ENCODE assay signal across 11 mouse cellular contexts in genomic region chr11:98349308-98349707, GRCm38 (mm10). TPM values are rescaled to one million over a fixed set of nuclear protein-coding genes. Genes with fewer than 3 reads are reported as not detected.
DNase-seq lines count a peak whose midpoint lies in the region; ATAC-seq and TF ChIP-seq lines count a peak whose summit lies in the region.
"Had no signal": no experiment of that assay in that cellular context is flagged by ENCODE, and none has a peak within 500 bp of the region (broad histone marks: within the 10 kb centered on the region; RNA-seq: fewer than 3 reads in every experiment).

No protein-coding gene starts in this region.

- peak overlapping the region; percentile 9; the same call in 1 of the 2 replicates for H3K27ac ChIP-seq in left cerebral cortex, adult 2 months
- no peak overlapping the region for H3K27ac ChIP-seq in forebrain, embryonic 12.5 days
- H3K27ac ChIP-seq in intestine, postnatal 0 days (ENCODE audit: low read depth, low read length): peak overlapping the region; percentile 60; the same call in 1 of the 2 replicates
- no peak overlapping the region for H3K27ac ChIP-seq in neural tube, embryonic 15.5 days (replicated peaks)

- no peaks in the 10 kb centered on the region for H3K9me3 ChIP-seq in forebrain, embryonic 12.5 days
- H3K9me3 ChIP-seq in intestine, postnatal 0 days (ENCODE audit: control insufficient read depth): no peaks in the 10 kb centered on the region
- no peaks in the 10 kb centered on the region for H3K9me3 ChIP-seq in neural tube, embryonic 15.5 days (replicated peaks)

- no peak for TF ChIP-seq CTCF in left cerebral cortex, adult 2 months (IDR thresholded peaks at IDR 0.05)
- TF ChIP-seq CTCF in intestine, postnatal 0 days (IDR thresholded peaks at IDR 0.05; ENCODE audit: low read depth): no peak

- H3K4me2 ChIP-seq in forebrain, embryonic 12.5 days: peak overlapping the region; percentile 93
- peak overlapping the region; percentile 87 for H3K4me2 ChIP-seq in intestine, postnatal 0 days (replicated peaks; ENCODE audit: low read depth)
- H3K4me2 ChIP-seq in neural tube, embryonic 15.5 days: peak overlapping the region; percentile 80

- H3K27me3 ChIP-seq in forebrain, embryonic 12.5 days: peaks cover 94% of the 10 kb centered on the region
- peaks cover 18% of the 10 kb centered on the region for H3K27me3 ChIP-seq in intestine, postnatal 0 days (replicated peaks; ENCODE audit: control insufficient read depth, insufficient read depth, low read length)
- H3K27me3 ChIP-seq in neural tube, embryonic 15.5 days (replicated peaks): peaks cover 92% of the 10 kb centered on the region

- DNase-seq in left cerebral cortex, adult 2 months (ENCODE audit: extremely low spot score in 1 of 2, low spot score in 2 of 2): no peak
- no peak for DNase-seq in left cerebral cortex, postnatal 25 days (ENCODE audit: low spot score in 2 of 2)
- DNase-seq in layer of hippocampus, adult 9-11 months: no peak
- DNase-seq in frontal cortex, postnatal 36 days (ENCODE audit: low spot score in 2 of 2): no peak
- no peak for DNase-seq in spleen, postnatal 36 days (ENCODE audit: low spot score in 2 of 2)
- DNase-seq: lung, postnatal 10 days had no signal

- H3K4me1 ChIP-seq in forebrain, embryonic 12.5 days: peaks cover 24% of the 10 kb centered on the region
- 0 out of 2 replicates have a peak, but pooled peaks cover 4% of the 10 kb centered on the region for H3K4me1 ChIP-seq in intestine, postnatal 0 days (replicated peaks; ENCODE audit: control insufficient read depth, insufficient read depth, low read length)
- peaks cover 24% of the 10 kb centered on the region for H3K4me1 ChIP-seq in neural tube, embryonic 15.5 days

- no peaks in the 10 kb centered on the region for H3K36me3 ChIP-seq in forebrain, embryonic 12.5 days (replicated peaks)
- H3K36me3 ChIP-seq in intestine, postnatal 0 days (ENCODE audit: control insufficient read depth, insufficient read depth): no peaks in the 10 kb centered on the region
- no peaks in the 10 kb centered on the region for H3K36me3 ChIP-seq in neural tube, embryonic 15.5 days

- WGBS in forebrain, embryonic 12.5 days: 1% methylated on average over 9 of the region's 9 CpGs
- 14% methylated on average over 9 of the region's 9 CpGs for WGBS in intestine, postnatal 0 days
- WGBS in neural tube, embryonic 15.5 days: 2% methylated on average over 9 of the region's 9 CpGs

- peak overlapping the region; percentile 83 for H3K4me3 ChIP-seq in left cerebral cortex, adult 2 months
- peak overlapping the region; percentile 49 for H3K4me3 ChIP-seq in forebrain, embryonic 12.5 days (replicated peaks)
- H3K4me3 ChIP-seq in intestine, postnatal 0 days (ENCODE audit: low read depth, low read length): peak overlapping the region; percentile 54
- peak overlapping the region; percentile 48 for H3K4me3 ChIP-seq in neural tube, embryonic 15.5 days (replicated peaks)

- 0 out of 2 replicates have a peak overlapping the region, but pooled peaks have one; percentile 55 for H3K9ac ChIP-seq in forebrain, embryonic 12.5 days
- peak overlapping the region; percentile 48 for H3K9ac ChIP-seq in intestine, postnatal 0 days (ENCODE audit: low read depth, low read length)
- H3K9ac ChIP-seq in neural tube, embryonic 15.5 days (replicated peaks): no peak overlapping the region

- intact Hi-C loops in left cerebral cortex, adult 2 months (cut with DNase I): no loop called here
- intact Hi-C loops in left cerebral cortex, postnatal 25 days (cut with DNase I): no loop called here

- ATAC-seq in forebrain, embryonic 12.5 days (ENCODE audit: low FRiP score): no peak
- no peak for ATAC-seq in intestine, postnatal 0 days
- ATAC-seq in neural tube, embryonic 15.5 days (ENCODE audit: low FRiP score): no peak

RNA-seq across cellular contexts. Expression of gene Ppp1r1b, which starts 1.1 kb away (rescaled TPM):
- total RNA-seq in left cerebral cortex, adult 2 months (2021): 100 to 1,000 TPM; 146 to 208 TPM
- 100 to 1,000 TPM; 141 to 380 TPM for total RNA-seq in left cerebral cortex, postnatal 25 days (2021)
- polyA plus RNA-seq in forebrain, embryonic 12.5 days (2016; fragmentation: Nextera tagmentation; extraction: Ambion mirVana): 3.0 and 3.1 TPM in 2 replicates
- polyA plus RNA-seq in intestine, postnatal 0 days (2015; fragmentation: Nextera tagmentation; extraction: Ambion mirVana): 99.5 and 102 TPM in 2 replicates
- 2.5 and 3.7 TPM in 2 replicates for polyA plus RNA-seq in neural tube, embryonic 15.5 days (2015; fragmentation: Nextera tagmentation; extraction: Ambion mirVana)
- total RNA-seq: common myeloid progenitor, adult 5-6 weeks had no signal

RNA-seq across cellular contexts. Expression of gene Stard3, which starts 8.9 kb away (rescaled TPM):
- 10 to 100 TPM; 35.7 to 42.4 TPM for total RNA-seq in left cerebral cortex, adult 2 months (2021)
- 10 to 100 TPM; 34.1 to 36.8 TPM for total RNA-seq in left cerebral cortex, postnatal 25 days (2021)
- 42.0 and 42.5 TPM in 2 replicates for polyA plus RNA-seq in forebrain, embryonic 12.5 days (2016; fragmentation: Nextera tagmentation; extraction: Ambion mirVana)
- polyA plus RNA-seq in intestine, postnatal 0 days (2015; fragmentation: Nextera tagmentation; extraction: Ambion mirVana): 29.0 and 30.1 TPM in 2 replicates
- 31.6 and 37.6 TPM in 2 replicates for polyA plus RNA-seq in neural tube, embryonic 15.5 days (2015; fragmentation: Nextera tagmentation; extraction: Ambion mirVana)

RNA-seq across cellular contexts. Expression of gene Neurod2, which starts 19.9 kb away (rescaled TPM):
- 10 to 100 TPM; 70.2 to 76.3 TPM for total RNA-seq in left cerebral cortex, adult 2 months (2021)
- 10 to 100 TPM; 57.3 to 64.3 TPM for total RNA-seq in left cerebral cortex, postnatal 25 days (2021)
- polyA plus RNA-seq in forebrain, embryonic 12.5 days (2016; fragmentation: Nextera tagmentation; extraction: Ambion mirVana): 19.9 and 20.5 TPM in 2 replicates
- polyA plus RNA-seq in intestine, postnatal 0 days (2015; fragmentation: Nextera tagmentation; extraction: Ambion mirVana): 0.07 TPM in 1 of 2 replicates, not detected in the other
- polyA plus RNA-seq in neural tube, embryonic 15.5 days (2015; fragmentation: Nextera tagmentation; extraction: Ambion mirVana): 13.7 and 16.3 TPM in 2 replicates
- total RNA-seq: common myeloid progenitor, adult 5-6 weeks; hematopoietic stem cell, adult 5-6 weeks had no signal

RNA-seq across cellular contexts. Expression of gene Tcap, which starts 34.3 kb away (rescaled TPM):
- 1 to 10 TPM; 8.7 to 10.0 TPM for total RNA-seq in left cerebral cortex, adult 2 months (2021)
- total RNA-seq in left cerebral cortex, postnatal 25 days (2021): 10 to 100 TPM in 1 of 2 experiments, 1 to 10 TPM in 1; 9.3 to 11.6 TPM
- 0.20 and 0.36 TPM in 2 replicates for polyA plus RNA-seq in forebrain, embryonic 12.5 days (2016; fragmentation: Nextera tagmentation; extraction: Ambion mirVana)
- 0.44 and 0.69 TPM in 2 replicates for polyA plus RNA-seq in intestine, postnatal 0 days (2015; fragmentation: Nextera tagmentation; extraction: Ambion mirVana)
- polyA plus RNA-seq in neural tube, embryonic 15.5 days (2015; fragmentation: Nextera tagmentation; extraction: Ambion mirVana): 1.4 and 1.7 TPM in 2 replicates
- total RNA-seq: common myeloid progenitor, adult 5-6 weeks; hematopoietic stem cell, adult 5-6 weeks had no signal

RNA-seq across cellular contexts. Expression of gene Pnmt, which starts 36.9 kb away (rescaled TPM):
- total RNA-seq in left cerebral cortex, adult 2 months (2021): under 1 TPM in 1 of 2 experiments, not detected in 1; 0.51 TPM
- total RNA-seq in left cerebral cortex, postnatal 25 days (2021): under 1 TPM; 0.39 to 0.73 TPM
- polyA plus RNA-seq in forebrain, embryonic 12.5 days (2016; fragmentation: Nextera tagmentation; extraction: Ambion mirVana): 0.17 TPM in 1 of 2 replicates, not detected in the other
- polyA plus RNA-seq in intestine, postnatal 0 days (2015; fragmentation: Nextera tagmentation; extraction: Ambion mirVana): not detected in 2 replicates
- polyA plus RNA-seq in neural tube, embryonic 15.5 days (2015; fragmentation: Nextera tagmentation; extraction: Ambion mirVana): 2.2 and 2.9 TPM in 2 replicates
- total RNA-seq: common myeloid progenitor, adult 5-6 weeks; hematopoietic stem cell, adult 5-6 weeks had no signal

Comparison
In these comparisons a context has a peak if more than half of its experiments do, and no peak if none do; other contexts are left out.
1. H3K27ac ChIP-seq: peak in left cerebral cortex, adult 2 months (single experiment) and intestine, postnatal 0 days (single experiment); none in forebrain, embryonic 12.5 days (single experiment) and neural tube, embryonic 15.5 days (single experiment).
2. RNA of gene Ppp1r1b, which starts 1.1 kb away (polyA plus RNA-seq): 99.5 to 102 TPM in intestine, postnatal 0 days; 3.0 to 3.1 TPM in forebrain, embryonic 12.5 days and 2.5 to 3.7 TPM in neural tube, embryonic 15.5 days; every median in the first group is over 10 times any median in the second.
3. RNA of gene Neurod2, which starts 19.9 kb away (polyA plus RNA-seq): 19.9 to 20.5 TPM in forebrain, embryonic 12.5 days and 13.7 to 16.3 TPM in neural tube, embryonic 15.5 days; 0.07 TPM in intestine, postnatal 0 days; every median in the first group is over 10 times any median in the second.
4. Peak in every context shown above with its lines, with median percentiles within 50 percentile points of each other: H3K4me3 ChIP-seq and H3K4me2 ChIP-seq.